Mouse (Mus musculus): ENCODE results near the gene Msrb2.

- no peak for TF ChIP-seq CTCF (IDR thresholded peaks at IDR 0.05; ENCODE audit: low read depth, low read length)
- no peak for TF ChIP-seq POLR2A (IDR thresholded peaks at IDR 0.05; ENCODE audit: extremely low read depth, insufficient read depth, low read length)
Observed at GRCm38 (mm10) chr2:19388329-19389103, 17.3 kb downstream of the Msrb2 start.
